Mouse (Mus musculus) cerebellum, adult 2 months (tissue): Measurements from ENCODE around the gene Ppp1r1a. TPM values are rescaled to one million over a fixed set of nuclear protein-coding genes. Genes with fewer than 3 reads are reported as not detected.

ENCODE experiments used
- DNase-seq, 2 experiments: peaks; one replicate each; pipeline ENCODE4 v3.0.0; 2021
- H3K27ac ChIP-seq: fragments of 200-500 bp; 2 replicates; pipeline ENCODE4 v1.5.1; 2012; ENCODE audit warnings: low read length, control low read depth, inconsistent platforms; ENCODE audit not compliant: insufficient read depth
- H3K27me3 ChIP-seq: fragments of 200-500 bp; 2 replicates; pipeline ENCODE4 v1.6.1; 2012; ENCODE audit warnings: inconsistent platforms, mild to moderate bottlenecking, low read length, moderate library complexity; ENCODE audit not compliant: control insufficient read depth, insufficient read depth
- H3K4me1 ChIP-seq: fragments of 200-500 bp; 2 replicates; pipeline ENCODE4 v1.6.1; 2011; ENCODE audit warnings: low read length; ENCODE audit not compliant: control insufficient read depth, insufficient read depth
- H3K4me3 ChIP-seq: fragments of 200-500 bp; replicated peaks from 2 replicates; pipeline ENCODE3; 2011; ENCODE audit warnings: mild to moderate bottlenecking, low read depth, low read length, control low read depth; ENCODE audit not compliant: insufficient read depth
- CTCF ChIP-seq: fragments of 200-500 bp; IDR thresholded peaks from 2 replicates; pipeline ENCODE4 v1.5.1; 2011; ENCODE audit warnings: low read depth, mild to moderate bottlenecking, control low read depth, low read length, moderate library complexity, borderline replicate concordance; ENCODE audit not compliant: insufficient read depth
- POLR2A ChIP-seq: fragments of 200-500 bp; IDR thresholded peaks from 2 replicates; pipeline ENCODE4 v1.6.1; 2011; ENCODE audit warnings: low read length, control low read depth, borderline replicate concordance; ENCODE audit not compliant: insufficient read depth
- WGBS: fragments of 180-500 bp; shearing (Covaris S2); methylation state at CpG from one replicate; pipeline ENCODE4 v1.1.7; 2018; 5-methylcytosine and 5-hydroxymethylcytosine counted together
- polyA plus RNA-seq: library from polyadenylated mRNA; depleted of rRNA; stranded (reverse); fragments of >200 nt; gene quantifications from 2 replicates; pipeline ENCODE4 v1.2.3, GENCODE M21; 2012

Ppp1r1a gene
- polyA plus RNA-seq, 1 experiment: 30.0 TPM

DNA sequence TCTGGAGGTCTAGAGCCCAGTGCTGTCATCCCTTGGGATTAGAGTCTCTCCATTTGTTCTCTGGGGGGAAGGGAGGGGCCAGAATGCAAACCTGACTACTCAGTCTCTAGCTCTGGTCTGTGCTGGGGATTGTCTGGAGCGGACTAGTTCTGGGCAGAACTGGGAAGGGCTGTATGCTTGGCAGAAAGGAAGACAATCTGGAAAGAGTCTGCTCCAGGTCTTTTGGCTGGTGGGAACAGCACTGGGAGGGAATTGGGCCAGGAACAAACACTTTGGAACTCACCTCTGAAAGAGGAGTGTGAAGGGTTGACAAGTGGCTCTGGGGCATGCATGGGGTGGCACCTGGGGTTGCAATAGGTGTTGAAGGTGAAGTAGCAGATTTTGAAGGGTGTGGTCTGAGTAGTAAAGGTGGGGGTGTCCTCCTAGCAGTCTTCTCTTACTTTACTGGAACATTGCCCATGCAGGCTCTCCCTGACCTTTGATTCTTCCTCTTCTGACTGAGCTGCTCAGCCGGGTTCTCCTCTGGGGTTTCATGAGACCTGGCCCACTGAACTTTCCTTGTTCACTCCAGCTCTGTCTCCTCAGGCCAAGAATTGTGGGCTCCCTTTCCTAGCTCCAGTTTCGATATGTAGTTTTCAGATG lies 15.2 kb downstream of the Ppp1r1a start:
- 42% methylated on average over 3 of the region's 3 CpGs for WGBS
- Histone ChIP-seq H3K4me1 (peaks cover 28% of the 10 kb centered on the region), H3K27ac (no peak overlapping the region), H3K4me3 (no peak overlapping the region), H3K27me3 (no peaks in the 10 kb centered on the region)
- TF ChIP-seq CTCF (no peak), POLR2A (no peak)
- DNase-seq: peak in 1 of 2 experiments; percentile 39

DNA sequence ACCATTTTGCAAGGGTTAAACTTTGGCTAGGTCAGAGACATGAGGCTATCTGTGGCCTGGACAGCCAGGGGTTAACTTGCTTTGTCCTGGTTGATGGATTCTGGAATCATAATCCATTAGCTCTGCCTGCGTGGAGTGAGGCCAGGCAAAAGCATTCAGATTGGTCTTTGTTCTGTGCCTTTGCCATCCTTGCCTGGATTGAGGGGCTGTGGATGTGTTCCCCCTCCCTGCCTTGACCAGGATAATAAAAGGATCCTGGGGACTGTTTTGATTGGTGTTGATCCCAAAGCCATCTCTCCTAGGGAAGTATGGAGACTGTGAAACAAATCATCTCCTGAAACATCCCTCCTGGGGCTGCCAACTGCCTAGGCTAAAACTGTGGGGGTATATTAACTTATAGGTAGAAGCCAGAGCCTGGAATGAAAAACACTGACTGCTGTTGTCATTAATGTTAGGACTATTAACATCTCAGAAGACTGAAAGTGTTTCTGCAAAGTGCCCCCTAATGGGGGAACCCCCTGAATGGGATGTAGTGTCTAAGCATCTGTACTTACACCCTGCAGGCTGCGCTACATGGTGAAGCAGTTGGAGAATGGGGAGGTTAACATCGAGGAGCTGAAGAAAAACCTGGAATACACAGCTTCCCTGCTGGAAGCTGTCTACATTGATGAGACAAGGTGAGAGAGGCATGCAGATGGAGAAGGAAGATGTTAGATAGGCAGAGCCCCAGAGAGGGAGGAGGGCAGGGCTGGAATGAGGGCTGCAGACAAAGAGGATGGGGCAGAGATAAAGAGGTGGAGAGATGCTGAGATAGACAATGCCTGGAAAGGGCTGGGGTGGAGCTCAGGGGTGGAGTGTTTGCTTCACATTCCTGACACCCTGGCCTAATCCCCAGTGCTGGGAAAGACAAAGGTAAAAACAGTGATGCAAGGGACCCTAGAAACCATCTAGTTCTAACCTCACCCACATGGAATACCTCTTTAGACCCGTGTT lies 18.1 kb downstream of the Ppp1r1a start:
- Histone ChIP-seq H3K4me3 (no peak overlapping the region), H3K27ac (no peak overlapping the region), H3K4me1 (peaks cover 28% of the 10 kb centered on the region), H3K27me3 (no peaks in the 10 kb centered on the region)
- DNase-seq: no peak
- TF ChIP-seq CTCF (no peak), POLR2A (no peak)
- WGBS: 53% methylated on average over 4 of the region's 4 CpGs

DNA sequence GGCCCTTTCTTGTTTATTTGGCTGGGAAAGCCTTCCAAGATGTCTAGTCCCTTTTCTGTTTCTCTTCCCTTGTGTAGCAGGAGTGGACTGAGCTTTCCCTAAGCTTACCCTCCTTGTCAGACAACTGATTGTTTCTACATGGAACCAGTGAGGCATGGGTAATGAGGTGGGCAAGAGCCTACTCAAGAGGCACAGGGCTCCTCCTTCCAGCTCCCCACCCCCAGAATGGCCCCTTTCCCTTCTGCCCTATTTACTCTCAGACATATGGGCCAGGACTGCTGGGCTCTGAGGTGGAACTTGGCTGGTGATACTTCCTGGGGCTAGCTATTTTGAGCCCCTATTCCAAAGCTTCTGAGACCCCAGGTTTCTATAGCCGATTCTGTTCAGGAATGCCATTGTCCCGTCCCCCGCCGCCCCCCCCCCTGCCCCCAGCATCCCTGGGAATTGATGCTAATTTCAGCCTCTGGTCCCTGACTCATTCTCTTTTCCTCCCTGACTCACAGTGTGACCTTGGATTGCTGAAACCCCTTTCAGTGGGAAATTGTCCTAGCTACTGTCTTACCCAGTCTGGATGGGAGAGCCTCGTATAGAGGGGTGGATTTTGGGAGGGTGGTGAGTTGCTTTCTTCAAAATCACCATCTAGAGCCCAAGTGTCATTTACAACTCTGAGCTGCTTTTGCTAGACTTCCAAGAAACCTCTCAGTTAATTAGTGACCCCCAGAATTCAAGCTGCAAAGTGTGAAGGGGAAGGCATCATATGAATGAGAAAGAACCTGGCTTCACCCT lies 19.0 kb downstream of the Ppp1r1a start:
- 6% methylated on average over 5 of the region's 5 CpGs for WGBS
- Histone ChIP-seq H3K27ac (no peak overlapping the region), H3K4me3 (no peak overlapping the region), H3K27me3 (no peaks in the 10 kb centered on the region), H3K4me1 (peaks cover 28% of the 10 kb centered on the region)
- no peak for TF ChIP-seq CTCF
- no peak for TF ChIP-seq POLR2A
- peak; percentile 52 to 59 for DNase-seq

DNA sequence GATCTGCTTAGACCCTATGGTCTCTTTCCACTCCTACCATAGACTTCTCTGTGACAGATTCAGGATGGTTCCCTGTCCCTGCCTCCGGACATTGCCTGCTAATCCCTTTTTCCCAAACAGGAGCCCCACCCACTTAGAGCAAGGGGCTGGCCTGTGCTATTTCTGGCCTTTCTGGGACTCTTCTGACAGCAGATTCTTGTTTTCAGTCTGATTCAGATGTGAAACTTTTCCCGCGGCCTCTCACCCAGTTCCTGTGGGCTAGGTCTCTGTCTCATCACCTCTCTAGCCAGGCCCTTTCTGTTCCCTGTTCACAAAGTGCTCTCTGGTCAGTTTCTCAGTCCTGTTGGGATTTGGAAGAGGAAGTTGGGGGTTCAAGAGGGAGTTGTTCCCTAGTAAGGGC lies 22.9 kb downstream of the Ppp1r1a start:
- TF ChIP-seq CTCF (no peak), POLR2A (no peak)
- Histone ChIP-seq H3K27ac (no peak overlapping the region), H3K27me3 (no peaks in the 10 kb centered on the region), H3K4me1 (peaks cover 10% of the 10 kb centered on the region; the same call in 1 of the 2 replicates), H3K4me3 (no peak overlapping the region)
- no peak for DNase-seq
- WGBS: 63% methylated on average over 3 of the region's 3 CpGs

DNA sequence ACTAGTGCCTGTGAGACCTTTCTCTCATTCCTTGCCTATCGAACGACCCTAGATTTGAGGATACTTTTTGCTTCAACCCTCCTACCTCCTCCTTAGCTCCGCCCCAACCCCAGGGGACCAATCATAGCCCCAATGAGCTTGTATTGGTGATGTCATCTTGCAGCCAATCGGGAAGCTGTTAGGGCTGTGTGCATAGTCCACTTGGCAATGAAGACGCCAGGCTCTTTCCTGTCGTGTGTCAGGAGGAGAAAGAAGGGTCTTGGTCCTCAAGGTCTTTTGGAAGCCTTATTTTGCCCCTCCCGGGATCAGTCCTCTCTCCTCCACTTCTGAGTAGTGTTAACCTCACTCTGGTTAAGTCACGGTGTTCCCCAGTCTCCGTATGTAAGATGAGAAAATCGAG lies 23.7 kb downstream of the Ppp1r1a start:
- no peaks in the 10 kb centered on the region for H3K27me3 ChIP-seq
- H3K4me3 ChIP-seq: peak overlapping the region; percentile 50
- WGBS: 0% methylated on average over 10 of the region's 10 CpGs
- TF ChIP-seq POLR2A: peak; percentile 82; the same call in 1 of the 2 replicates
- TF ChIP-seq CTCF: no peak
- DNase-seq: peak; percentile 85 to 92
- H3K4me1 ChIP-seq: peaks cover 6% of the 10 kb centered on the region; the same call in 1 of the 2 replicates
- peak overlapping the region; percentile 61; the same call in 1 of the 2 replicates for H3K27ac ChIP-seq

DNA sequence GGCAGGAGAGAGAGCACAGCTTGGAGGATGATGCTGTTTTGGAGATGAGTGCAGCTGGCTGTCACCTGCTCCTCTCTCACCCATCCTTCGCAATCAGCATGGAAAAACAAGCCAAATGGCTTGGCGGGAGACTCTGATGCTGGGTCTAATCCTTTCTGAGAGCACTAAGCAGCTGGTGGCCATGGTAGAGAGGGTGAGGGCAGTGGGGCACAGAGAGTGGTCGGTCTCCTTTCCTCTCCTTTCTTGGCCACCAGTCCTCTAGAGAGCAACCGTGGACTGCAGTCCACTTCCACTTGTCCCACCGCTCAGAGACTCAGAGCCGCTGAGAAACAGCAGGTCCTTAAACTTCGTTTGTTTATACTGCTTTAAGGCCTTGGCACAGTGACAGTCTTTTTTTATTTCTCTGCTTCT lies 24.2 kb downstream of the Ppp1r1a start:
- H3K27me3 ChIP-seq: no peaks in the 10 kb centered on the region
- H3K27ac ChIP-seq: peak overlapping the region; percentile 61
- peak; percentile 33 to 51 for DNase-seq
- peak overlapping the region; percentile 50 for H3K4me3 ChIP-seq
- TF ChIP-seq CTCF (no peak), POLR2A (no peak)
- 1% methylated on average over 7 of the region's 7 CpGs for WGBS
- peaks cover 2% of the 10 kb centered on the region; the same call in 1 of the 2 replicates for H3K4me1 ChIP-seq

DNA sequence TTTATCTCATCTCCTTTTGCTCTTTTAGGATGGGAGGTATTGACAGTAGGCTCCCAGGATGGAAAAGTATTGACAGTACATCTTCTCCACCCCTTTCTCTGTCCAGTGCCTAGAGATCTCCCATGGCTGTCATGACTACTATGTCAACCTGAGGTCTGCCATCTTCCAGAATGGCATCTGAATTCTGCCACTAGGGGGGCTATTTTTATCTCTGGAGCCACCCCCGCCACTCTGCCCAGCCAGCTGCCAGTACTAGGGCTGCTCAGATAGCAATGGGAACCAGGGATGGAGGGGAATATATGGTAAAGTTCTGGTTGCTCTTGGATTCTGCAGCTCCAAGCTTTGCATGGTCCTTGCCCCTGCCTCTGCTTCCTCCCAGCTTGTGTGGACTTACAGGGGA lies 26.2 kb downstream of the Ppp1r1a start:
- Histone ChIP-seq H3K27me3 (no peaks in the 10 kb centered on the region), H3K4me1 (no peaks in the 10 kb centered on the region), H3K4me3 (no peak overlapping the region), H3K27ac (no peak overlapping the region)
- WGBS: 71% methylated on average over 1 of the region's 1 CpGs
- TF ChIP-seq POLR2A (no peak), CTCF (no peak)
- DNase-seq: no peak
